Mouse (Mus musculus) heart, postnatal 4 days (tissue): ENCODE measurements at regions not wholly inside any gene's neighbourhood (a gene's known extent, or its start where the extent isn't known, plus 50 kb on each side); places are given as distances from the start of the nearest gene placed in this dataset.

Source experiments
- DNase-seq: peaks from one replicate; pipeline ENCODE4 v3.0.0; 2021

DNA sequence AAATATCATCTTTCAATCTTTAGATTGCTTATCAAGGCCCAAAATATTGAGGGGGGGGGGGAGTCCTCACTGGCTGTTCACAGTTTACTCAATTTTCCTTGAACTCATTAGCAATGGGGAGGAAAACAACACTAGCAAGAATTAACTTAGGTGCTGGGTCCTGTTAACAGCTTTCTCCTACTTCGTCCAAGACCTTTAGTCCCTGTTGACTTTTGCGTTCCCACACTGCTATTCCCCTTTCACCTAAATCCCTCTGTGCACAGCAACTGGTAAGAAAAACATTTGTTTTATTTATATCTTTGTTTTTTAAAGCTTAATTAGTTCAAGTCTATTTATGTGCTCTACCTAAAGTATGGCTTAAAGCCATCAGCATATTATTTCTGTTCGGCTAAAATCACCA is 240.3 kb downstream of the Rnf152 start:
- DNase-seq: no peak

DNA sequence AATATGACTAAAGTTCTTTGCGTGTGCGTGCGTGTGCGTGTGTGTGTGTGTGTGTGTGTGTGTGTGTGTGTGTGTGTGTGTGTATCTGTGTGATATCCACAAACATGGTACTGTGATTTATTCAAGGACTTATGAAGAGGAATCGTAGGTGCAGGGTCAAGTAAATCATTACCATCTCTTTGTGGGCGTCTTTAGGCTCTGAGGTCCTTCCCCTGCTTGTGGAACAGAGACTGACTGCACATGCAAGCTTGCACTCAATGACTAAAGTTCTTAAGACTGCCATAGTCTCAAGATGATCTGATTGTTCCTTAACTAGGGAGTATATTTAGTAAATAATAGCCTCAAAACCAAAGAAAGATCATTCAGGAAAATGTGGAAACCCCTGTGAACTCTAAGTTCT is 241.1 kb downstream of the Rnf152 start:
- DNase-seq: no peak

DNA sequence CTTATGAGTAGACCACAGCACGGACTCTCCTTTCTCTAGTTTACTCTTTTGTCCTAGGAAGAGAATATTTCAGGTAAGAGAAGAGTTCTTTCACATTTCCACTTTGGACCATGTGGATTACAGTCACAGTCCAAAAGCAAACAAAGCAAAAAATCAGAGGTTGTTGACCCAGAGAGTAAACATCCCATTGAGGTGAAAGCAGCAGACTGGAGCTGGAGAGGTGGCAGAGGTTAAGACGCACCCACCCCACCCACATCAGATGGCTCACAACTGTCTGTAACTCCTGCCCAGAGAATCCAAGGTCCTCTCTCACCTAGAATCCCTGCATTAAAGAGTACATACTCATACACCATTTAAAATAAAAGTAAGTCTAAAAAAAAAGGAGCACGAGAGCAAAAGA is 241.7 kb downstream of the Rnf152 start:
- no peak for DNase-seq

DNA sequence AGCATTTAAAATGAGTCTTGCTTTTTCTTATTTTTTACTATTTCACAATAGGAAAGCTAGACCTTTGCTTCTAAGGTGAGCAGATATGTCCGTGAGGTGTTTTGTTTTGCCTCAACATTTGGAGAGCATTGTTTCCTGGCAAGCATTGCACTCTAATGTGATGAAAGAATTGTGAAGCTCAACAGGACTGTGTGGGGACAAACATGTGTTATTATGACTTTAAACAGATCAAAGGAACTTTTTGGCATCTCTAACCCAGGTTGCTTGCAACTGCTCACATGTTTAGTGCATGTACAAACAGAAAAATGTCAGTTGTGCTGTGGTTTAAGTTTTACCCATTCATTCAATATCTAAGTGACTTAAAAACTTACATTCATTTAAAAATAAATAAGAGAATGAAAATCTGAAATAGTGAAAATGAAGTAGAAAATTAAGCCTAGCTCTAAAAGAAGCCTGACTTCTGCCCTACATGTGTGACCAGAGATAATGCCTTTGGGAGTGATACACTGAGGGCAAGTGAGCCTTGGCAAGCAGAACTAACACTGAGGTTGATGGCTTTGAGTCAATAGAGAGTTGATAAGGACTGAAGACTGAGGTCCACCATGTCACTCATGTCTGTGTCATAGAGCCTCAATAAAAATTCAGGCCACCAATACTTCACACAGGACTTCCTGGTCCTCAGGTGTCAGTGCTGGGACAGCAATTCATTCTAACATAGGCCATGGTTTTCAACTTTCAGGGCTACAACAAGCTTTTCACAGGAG is 243.6 kb downstream of the Rnf152 start:
- no peak for DNase-seq

DNA sequence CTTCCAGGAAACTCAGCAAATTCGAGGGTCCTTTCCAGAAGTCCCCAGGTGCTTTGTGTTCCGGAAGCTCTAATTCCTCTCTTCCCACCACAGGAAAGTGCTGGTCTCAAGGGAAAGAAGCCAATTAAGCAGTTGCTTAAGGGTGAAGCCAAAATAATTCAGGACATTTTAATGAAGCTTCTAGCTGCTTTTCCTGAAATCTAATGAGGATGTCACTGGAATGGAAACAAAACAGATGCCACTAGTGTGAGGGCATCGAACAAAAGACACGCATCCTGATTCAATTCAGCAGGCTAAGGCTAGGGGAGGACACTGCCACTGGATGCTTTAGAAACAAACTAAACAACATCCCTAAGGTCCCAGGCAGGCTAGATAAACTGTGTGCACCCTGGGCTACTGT is 245.3 kb downstream of the Rnf152 start:
- DNase-seq: no peak

DNA sequence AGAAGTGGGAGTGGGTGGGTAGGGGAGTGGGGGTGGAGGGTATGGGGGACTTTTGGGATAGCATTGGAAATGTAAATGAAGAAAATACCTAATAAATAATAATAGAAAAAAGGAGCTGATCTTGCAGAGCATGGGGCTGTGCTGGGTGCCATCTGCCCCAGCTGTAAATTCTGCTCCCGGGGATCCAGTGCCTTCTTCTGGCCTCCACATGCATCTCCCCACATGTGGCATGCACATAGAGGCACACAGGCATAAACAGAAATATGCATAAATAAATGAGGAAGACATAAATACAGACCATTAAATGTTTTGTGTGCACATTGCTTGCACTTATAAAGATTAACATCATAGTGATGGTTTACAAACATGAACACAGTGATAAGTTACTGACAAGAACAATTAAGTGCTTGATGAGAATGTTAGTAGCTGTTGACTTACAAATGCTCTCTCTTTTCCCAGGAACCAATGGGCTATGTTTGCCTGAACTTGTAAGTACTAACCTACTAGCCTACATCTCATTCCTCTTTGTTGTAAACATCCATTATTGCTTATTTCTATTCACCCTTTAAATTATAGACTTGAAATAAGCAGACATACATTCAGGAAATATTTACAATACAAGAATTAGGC is 245.8 kb downstream of the Rnf152 start:
- no peak for DNase-seq

DNA sequence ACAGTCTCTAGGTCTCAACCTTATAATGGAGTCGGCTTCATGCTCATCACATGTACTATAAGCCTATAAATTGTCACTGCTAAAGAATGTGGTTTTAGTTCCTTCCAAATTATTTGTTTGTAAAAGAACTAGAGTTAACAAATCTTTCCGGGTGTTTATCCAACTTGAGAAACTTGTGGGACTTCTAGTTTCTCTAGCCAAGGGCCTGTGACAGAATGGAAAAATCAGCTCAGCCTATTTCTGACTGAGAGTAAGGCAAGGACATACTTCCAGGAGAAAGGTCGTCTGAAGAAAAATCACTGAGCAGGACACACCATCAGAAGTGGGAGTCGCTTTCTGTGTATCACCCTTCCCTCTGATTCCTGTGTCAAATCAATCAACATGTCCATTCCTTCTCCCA is 248.7 kb downstream of the Rnf152 start:
- no peak for DNase-seq

DNA sequence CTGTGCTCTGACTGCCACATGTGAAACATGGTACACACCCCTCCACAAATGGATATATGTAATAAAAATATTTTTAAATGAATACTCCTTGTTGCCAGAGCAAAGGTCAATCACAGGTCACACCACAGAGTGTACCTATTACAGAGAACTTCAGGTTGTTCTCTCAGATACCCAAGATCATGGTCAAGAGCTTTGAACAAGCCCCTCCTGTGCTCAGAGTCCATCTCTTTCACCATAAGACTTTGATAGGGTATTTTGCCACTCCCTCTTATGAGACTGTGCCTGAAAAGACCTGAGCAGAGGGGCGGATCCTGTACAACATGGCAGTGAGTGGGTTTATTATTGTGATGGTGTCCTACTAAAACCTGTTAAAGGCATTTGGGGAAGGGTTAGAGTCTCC is 249.3 kb downstream of the Rnf152 start:
- DNase-seq: no peak

DNA sequence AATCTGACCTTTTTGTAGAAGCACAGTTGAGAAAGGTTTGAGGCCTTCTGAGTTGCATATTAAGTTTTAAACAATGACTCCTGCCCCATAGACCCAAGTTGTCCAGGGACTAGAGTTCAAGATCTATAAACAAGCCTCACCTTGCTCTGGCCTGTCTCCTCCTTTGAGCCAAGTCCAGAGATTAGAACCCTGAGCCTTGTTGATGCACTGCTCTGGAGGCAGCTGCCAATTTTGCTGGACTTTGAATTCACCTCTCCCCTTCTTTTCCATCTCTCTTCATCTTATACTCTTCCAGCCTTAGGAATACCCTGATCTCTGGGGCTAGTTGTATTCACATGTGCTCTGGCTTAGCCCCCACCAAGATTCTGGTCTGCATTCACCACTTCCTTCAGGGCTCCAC is 251.3 kb downstream of the Rnf152 start:
- DNase-seq: no peak

DNA sequence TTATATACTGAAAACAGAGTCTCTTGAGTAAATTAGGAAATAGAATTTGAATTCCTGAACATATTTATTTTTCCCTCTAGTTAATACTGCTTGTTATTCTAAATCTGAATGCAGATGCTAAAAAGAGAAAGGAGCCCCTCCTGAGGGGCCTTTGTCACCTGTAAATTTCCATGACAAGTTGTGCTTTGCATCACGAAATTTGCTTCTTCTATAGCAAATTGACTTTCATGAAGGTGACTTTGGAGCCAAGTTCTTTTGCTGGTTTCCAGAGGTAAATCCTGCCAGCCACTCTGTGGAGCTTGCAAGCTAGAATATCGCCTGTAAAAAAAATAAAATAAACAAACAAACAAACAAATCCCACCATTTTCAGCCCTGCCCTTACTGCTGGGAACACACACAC is 261.4 kb downstream of the Rnf152 start:
- DNase-seq: no peak

DNA sequence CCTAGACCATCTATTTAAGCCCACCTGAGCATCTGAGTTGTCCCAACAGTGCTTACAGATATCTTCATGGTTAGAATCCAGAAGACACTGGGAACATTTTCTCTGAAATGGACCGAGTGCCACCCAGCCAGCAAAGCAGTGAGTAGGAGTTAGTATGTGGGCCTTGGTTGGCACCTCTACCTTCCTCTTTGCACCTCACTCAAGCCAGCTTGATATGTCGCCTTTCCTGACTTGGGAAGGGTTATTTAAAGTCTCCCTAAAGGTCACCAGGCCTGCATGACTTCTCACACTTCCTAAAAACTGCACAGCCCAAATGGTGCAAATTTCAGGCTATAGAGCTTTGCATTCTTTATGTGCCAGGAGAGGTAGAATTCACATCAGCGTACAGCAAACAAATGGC is 262.0 kb downstream of the Rnf152 start:
- no peak for DNase-seq

DNA sequence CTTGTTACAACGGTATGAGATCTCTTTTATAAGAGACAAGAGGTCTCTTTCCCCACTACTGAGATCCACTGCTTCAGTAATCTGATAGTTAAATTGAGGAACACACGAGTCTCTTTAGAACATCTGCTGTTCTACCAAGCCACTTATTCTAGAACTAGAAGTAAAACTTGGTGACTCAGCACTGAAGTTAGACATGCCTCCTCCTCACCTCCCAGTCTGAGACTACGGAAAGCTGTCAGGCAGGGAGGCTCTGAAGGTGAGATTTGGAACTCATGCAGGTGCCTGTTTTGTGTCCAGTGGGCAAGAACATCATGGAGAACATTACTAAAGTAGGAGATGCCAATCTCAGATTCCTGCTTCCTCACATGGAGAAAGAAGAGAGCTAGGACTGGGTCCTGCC is 262.6 kb downstream of the Rnf152 start:
- no peak for DNase-seq

DNA sequence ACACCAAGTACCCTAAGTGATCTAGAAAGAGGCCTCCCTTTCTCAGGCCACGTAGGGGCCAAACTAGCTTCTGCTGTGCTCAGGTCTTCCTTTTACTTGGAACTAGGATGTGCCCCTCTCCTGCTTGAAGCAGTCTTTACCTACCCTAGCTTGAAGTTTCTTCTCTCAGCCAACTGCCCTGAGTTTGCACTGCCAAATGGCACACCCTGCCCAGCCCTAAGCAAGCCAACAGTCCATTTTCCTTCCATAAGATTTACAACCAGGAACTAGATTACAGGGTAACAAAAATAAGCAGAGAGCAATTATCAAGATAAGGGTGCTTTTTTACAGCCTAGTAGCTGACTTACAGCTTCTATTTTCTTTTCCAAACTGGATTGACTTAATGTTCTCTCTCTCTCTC is 263.5 kb downstream of the Rnf152 start:
- DNase-seq: no peak

DNA sequence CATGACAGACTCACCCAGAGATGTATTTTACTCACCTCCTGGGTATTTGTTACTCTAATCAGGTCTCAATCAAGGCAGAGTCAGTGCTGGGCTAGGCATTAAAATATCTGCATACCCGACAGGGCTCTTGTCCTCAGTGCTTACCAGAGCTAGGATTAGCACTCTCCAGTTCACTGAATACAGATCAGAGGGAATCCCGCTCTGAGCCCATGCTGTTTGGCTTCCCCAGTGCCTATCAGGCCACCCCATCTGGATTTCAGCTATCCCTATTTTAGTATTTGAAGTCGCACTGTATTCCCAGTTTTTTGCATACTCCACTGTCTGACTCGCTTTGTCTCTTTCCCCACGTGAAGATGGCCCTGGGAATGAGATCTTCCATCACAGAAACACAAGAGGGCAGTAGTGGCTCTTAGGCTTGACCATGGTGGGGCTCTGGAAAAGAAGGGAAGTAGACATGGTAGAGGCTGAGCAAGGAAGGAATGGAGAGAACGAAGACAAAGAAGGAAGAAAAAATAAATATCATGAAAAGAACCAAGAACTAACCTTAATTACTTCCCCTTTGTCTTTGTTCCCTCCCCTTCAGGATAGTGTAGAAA is 264.1 kb downstream of the Rnf152 start:
- peak; percentile 52 for DNase-seq

DNA sequence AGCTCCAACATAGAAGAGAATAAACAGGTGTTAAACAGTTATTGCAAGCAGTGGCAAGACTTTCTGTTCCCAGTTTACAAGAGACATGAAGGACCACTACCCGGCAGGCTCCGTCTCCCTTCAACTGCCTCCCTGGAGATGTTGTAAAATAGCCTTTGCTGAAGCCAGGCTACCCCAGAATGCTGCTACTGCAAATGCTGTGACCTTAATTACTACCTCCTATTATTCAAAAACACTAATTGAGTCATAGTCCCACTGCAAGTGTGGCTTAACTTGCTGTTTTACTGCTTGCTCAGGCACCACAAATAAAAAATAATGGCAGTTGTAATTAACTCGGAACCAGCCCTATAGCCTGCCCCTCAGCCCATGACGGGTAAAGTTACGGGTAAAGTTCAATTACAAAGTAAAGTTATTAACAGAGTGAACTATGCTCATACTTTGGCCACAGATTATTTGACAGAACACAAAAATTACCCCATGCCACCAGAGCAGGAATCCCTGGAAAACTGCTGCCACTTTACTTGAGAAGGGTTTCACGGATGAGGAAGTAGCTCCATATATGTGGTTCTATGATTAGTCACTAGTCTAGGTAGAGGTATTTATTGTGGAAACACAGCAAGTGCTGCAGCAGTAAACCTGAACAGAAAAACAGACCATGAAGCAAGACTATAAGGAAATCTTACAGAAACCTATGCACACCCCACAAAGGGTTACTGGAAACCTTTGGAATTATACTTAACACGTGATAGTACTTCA is 267.6 kb downstream of the Rnf152 start:
- no peak for DNase-seq

DNA sequence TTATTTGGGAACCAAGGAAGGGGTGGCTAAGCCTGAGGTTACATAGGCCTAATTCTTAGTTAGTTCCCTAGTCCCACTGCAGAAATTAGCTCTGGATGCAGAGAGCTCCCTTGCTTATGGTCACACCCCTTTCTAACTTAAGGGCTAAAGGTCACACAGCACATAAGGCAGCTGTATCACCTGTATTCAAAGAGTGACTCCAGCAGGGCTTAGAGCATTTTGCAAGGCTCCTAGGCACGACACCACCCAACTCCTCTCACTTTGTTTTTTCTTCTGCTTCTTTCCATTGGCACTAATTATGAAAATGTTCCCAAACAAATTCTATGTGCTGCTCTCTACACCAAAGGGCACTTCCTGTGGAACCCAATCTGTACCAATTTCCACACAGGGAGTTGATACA is 268.9 kb downstream of the Rnf152 start:
- DNase-seq: no peak

DNA sequence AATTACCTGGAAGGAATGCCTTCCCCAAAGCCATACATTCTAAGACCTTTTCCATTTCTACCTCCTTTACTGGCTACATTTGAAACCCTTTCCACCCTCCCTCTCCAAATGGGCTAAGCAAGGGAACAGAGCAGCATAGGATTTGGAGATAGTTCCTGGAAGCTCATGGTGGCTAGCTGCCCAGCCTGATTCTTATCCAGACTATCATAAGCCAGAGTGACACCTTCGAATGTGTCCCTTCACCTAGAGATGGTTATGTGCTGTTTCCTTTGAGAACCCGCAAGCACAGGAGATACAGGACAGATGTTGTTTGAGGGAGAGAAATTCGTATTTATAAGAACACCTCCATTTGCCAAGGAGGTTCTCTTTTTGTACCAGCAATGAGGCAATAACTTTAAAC is 272.0 kb downstream of the Rnf152 start:
- DNase-seq: no peak

DNA sequence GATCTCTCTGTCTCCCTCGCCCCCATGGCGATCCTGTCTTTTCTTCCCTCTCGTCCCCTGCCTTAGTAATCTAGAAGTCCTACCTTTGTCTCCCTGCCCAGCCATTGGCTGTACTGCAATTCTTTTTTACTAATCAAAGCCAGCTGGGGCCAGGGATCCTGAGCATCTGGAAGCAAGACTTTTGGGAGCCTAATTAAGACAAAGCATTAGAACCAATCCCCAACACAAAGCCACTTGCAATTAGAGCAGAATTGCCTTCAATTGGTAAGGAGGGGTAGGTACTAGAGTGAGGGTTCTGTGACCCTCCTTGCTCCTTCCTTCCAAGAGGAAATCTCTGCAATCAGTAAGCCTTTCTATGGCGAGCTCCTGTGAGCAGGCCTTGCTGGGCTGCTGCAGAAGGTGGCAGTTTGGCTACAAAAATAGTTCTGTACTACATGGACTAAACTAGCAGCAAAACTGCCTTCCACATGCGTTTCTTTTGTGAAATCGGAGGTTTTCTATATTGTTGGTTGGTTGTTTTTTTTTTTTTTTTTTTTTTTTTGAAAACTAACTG is 272.9 kb downstream of the Rnf152 start:
- DNase-seq: no peak

DNA sequence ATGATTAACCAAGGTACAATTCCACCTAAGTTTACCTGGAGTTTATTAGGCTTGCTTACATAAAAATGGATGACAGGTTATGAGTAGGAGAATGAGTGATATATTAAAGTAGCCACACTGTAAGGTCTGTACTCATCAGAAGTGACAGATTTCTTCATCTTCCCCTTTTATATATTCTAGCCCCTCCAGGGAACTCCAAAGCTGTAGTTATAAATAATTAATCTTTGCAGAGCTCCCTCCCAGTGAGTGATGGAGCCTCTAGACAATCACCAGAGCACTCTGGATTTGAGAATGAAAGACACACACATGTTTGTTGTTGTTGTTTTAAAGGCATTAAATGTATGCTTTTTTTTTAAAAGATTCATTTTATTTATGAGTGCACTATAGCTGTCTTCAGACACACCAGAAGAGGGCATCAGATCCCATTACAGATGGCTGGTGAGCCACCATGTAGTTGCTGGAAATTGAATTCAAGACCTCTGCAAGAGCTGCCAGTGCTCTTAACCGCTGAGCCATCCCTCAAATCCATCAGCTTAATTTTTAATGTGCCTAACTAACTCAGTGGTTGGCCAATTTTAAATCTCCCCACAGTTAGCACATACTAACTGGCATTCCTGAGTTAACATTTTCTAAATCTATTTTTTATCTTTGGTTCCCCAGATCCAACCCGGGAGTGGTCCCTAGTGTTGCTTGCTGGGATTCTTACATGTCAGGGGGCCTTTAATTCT is 273.5 kb downstream of the Rnf152 start:
- no peak for DNase-seq

DNA sequence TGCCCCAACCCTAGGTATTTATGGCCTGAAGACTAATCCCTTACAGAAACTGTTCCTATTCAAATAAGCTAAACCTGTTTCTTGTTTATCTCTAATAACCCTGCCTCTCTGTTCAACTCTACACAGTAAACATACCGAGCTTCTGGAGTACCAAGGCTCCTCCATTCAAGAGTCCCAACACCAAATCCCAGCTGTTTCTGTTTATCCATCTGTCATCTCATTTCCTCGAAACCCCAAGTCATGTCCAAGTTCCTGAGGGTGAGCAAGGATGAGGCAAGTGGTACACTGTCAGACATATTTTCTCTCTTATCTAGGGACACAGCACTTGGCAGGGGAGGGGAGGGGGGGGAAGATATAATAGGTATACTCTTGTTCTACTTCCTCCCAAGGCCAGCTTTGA is 274.6 kb downstream of the Rnf152 start:
- no peak for DNase-seq

DNA sequence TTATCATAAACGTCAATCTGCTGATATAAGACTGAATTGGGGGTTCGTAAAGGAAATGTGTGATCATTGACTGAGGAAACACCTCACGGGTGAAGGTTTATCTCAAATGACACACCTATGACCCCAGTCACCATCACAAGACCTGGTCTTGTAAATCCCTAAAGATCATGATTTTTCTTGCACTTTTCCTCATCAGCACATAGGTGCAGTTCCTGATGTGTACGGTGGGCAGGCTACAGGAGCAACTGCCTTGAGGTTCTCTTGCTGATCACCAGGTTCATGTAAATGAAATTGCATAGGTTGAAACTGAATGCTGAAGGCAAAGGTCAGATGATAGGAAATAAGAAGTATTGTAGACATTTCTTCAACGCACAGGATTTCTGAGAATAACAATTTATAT is 277.1 kb downstream of the Rnf152 start:
- no peak for DNase-seq

DNA sequence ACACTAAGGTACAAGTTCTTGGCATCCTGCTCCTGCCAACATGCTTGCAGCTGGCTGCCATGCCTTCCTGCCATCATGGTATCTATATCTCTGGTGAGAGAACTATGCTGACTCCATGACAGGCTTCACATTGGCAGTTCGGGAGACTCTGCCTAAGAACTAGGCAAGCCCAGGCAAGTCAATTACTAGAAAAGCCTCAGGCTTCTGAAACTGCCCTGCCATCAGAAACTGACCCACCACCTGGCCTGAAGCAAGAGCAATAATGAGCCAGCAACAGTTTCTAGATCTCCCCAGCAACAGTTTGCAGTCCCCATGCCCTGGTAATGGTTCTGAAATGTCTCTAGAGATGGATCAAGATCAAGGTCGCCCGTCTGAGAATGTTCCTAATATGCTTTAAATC is 280.8 kb downstream of the Rnf152 start:
- no peak for DNase-seq
